Mouse (Mus musculus) bone marrow, adult 2 months (tissue): ENCODE measurements around the gene Cradd.

Experiments
- CTCF ChIP-seq: fragments of 200-500 bp; IDR thresholded peaks from 2 replicates; pipeline ENCODE4 v1.5.1; 2011; ENCODE audit warnings: low read length, control low read depth; ENCODE audit not compliant: control insufficient read depth, insufficient read depth
- POLR2A ChIP-seq: fragments of 200-500 bp; IDR thresholded peaks from 2 replicates; pipeline ENCODE4 v1.6.1; 2011; ENCODE audit warnings: low read depth, mild to moderate bottlenecking, control low read depth, low read length, borderline replicate concordance; ENCODE audit not compliant: control insufficient read depth

- TF ChIP-seq CTCF (no peak), POLR2A (no peak)
These were observed 129.2 kb downstream of the Cradd start for GRCm38 (mm10) chr10:95194776-95195175.
